Mouse (Mus musculus): ENCODE results near the gene Apoc2.

DNA sequence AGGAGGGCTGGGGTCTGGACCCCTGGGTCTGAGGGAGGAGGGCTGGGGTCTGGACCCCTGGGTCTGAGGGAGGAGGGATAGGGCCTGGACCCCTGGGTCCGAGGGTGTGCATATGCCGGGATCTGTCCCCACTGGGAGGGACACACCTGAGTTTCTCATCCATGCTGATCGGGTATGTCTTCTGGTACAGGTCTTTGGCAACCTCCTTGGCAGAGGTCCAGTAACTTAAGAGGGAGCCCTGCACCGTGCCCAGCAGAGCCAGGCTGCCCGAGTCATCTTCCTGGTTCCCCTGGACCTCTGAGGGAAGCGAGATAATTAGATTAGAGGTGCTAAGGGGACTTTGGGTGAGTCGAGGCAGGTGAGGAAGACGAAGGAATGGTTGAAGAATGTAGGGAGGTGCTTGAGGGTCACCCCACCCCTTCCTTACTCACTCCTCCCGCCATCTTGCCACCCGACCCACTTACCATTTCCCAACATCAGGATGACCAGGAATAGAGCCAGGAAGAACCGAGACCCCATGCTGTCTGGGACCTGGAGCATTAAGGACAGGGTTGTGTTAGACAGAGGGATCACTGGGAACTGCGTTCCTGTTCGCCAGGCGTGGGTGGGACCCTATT, 4.5 kb downstream of the Apoc2 start:
- no peak for TF ChIP-seq CEBPB (IDR thresholded peaks at IDR 0.05; ENCODE audit: insufficient read depth, poor library complexity, severe bottlenecking)
- no peak for TF ChIP-seq MYOD1 (IDR thresholded peaks at IDR 0.05; ENCODE audit: control insufficient read depth in 1 of 3, insufficient read length in 2 of 3, low read depth in 2 of 3)
- TF ChIP-seq E2F4 (IDR thresholded peaks at IDR 0.05; ENCODE audit: insufficient read depth) = no peak
- no peak for TF ChIP-seq POLR2A (IDR thresholded peaks at IDR 0.05; ENCODE audit: insufficient read length, low read depth)
- TF ChIP-seq USF1 (IDR thresholded peaks at IDR 0.05; ENCODE audit: low read depth) = no peak
- TF ChIP-seq MAX (IDR thresholded peaks at IDR 0.05; ENCODE audit: low read depth) = no peak
- TF ChIP-seq POLR2AphosphoS2 (IDR thresholded peaks at IDR 0.05; ENCODE audit: insufficient read length, low read depth) = no peak

Measured in myocyte (in vitro differentiated cells).